Mouse (Mus musculus) lung, postnatal 0 days (tissue): Measurements from ENCODE around the gene Prkce.

Experiments
- CTCF ChIP-seq: IDR thresholded peaks from 2 replicates; pipeline ENCODE4 v1.5.1; 2016; ENCODE audit warnings: antibody characterized with exemption, mild to moderate bottlenecking
- EP300 ChIP-seq: IDR thresholded peaks from 2 replicates; pipeline ENCODE4 v1.6.1; 2016; ENCODE audit warnings: antibody characterized with exemption, mild to moderate bottlenecking, control low read depth

GRCm38 (mm10) chr17:86261067-86261466 is 93.5 kb downstream of the Prkce start:
- TF ChIP-seq EP300 (no peak), CTCF (no peak)
